Comparison of ENCODE assay signal across 9 mouse cellular contexts in genomic region chrX:8948130-8948805, GRCm38 (mm10). TPM values are rescaled to one million over a fixed set of nuclear protein-coding genes. Genes with fewer than 3 reads are reported as not detected.
DNase-seq lines count a peak whose midpoint lies in the region.
"Had no signal": no experiment of that assay in that cellular context is flagged by ENCODE, and none has a peak within 500 bp of the region (broad histone marks: within the 10 kb centered on the region; RNA-seq: fewer than 3 reads in every experiment).

No protein-coding gene starts in this region.

- peak; percentile 42 for DNase-seq in T-cell, adult 2 months (ENCODE audit: low spot score)
- DNase-seq in cerebellum, postnatal 25 days = peak; percentile 82 to 88
- peak; percentile 64 for DNase-seq in gastrocnemius, adult 18-20 months (ENCODE audit: low spot score)
- DNase-seq in hindlimb bud, embryonic 11.5 days (ENCODE audit: extremely low spot score, low read depth, low spot score) = peak; percentile 66
- peak; percentile 76 for DNase-seq in left cerebral cortex, adult 11 months (ENCODE audit: low spot score)
- peak; percentile 69 to 84 for DNase-seq in lung, postnatal 4 days
- peak; percentile 85 to 90 for DNase-seq in right cerebral cortex, postnatal 10 days (ENCODE audit: low spot score in 2 of 2)
- DNase-seq in urinary bladder, postnatal 14 days (ENCODE audit: low spot score) = peak; percentile 83

RNA-seq across cellular contexts. Expression of gene Fthl17b, which starts 14.5 kb away (rescaled TPM):
- total RNA-seq in gastrocnemius, adult 18-20 months (2021) = not detected
- total RNA-seq: neutrophil, adult 5-6 weeks had no signal

RNA-seq across cellular contexts. Expression of gene Fthl17c, which starts 28.1 kb away (rescaled TPM):
- not detected for total RNA-seq in gastrocnemius, adult 18-20 months (2021)
- total RNA-seq: neutrophil, adult 5-6 weeks had no signal

RNA-seq across cellular contexts. Expression of gene Fthl17d, which starts 38.3 kb away (rescaled TPM):
- total RNA-seq in gastrocnemius, adult 18-20 months (2021) = not detected
- total RNA-seq: neutrophil, adult 5-6 weeks had no signal

RNA-seq across cellular contexts. Expression of gene B630019K06Rik, which starts 56.1 kb away (rescaled TPM):
- total RNA-seq in gastrocnemius, adult 18-20 months (2021) = under 1 TPM; 0.23 to 0.28 TPM
- total RNA-seq: neutrophil, adult 5-6 weeks had no signal

Comparison
In these comparisons a context has a peak if more than half of its experiments do, and no peak if none do; other contexts are left out.
1. Peak in every context shown above with its lines: DNase-seq.